Mouse (Mus musculus) heart, adult 2 months (tissue): Measurements from ENCODE around the gene Ephb1.

ENCODE experiments used
- CTCF ChIP-seq: fragments of 200-600 bp; IDR thresholded peaks from 2 replicates; pipeline ENCODE4 v1.8.1; 2022; ENCODE audit warnings: antibody characterized with exemption, mild to moderate bottlenecking, moderate library complexity
- EP300 ChIP-seq: fragments of 200-500 bp; IDR thresholded peaks from 2 replicates; pipeline ENCODE4 v1.6.1; 2011; ENCODE audit warnings: low read depth, low read length, control low read depth; ENCODE audit not compliant: insufficient read depth
- POLR2A ChIP-seq: fragments of 200-500 bp; IDR thresholded peaks from 2 replicates; pipeline ENCODE4 v1.6.1; 2011; ENCODE audit warnings: mild to moderate bottlenecking, low read depth, low read length, control low read depth; ENCODE audit not compliant: insufficient read depth

DNA sequence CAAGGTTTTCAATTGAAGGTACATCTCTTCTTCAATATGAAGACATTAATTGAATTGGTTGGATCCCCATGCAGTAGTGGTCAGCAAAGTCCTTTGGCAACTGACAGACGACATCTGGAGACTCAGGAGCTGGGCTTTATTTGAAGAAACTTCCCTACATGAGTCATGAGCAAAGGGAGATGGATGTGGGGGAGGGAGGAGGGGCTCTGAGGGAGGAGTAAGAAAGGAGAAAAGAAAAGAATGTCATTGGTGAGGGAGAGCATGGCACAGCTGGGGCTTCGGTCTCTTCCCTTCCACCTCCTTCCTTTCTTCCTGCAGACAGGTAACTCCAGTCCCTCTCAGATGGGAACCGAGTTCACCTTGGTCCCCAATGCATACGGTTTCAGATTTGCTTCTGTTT is 431.6 kb downstream of the Ephb1 start:
- TF ChIP-seq CTCF (no peak), POLR2A (no peak), EP300 (no peak)
